Mouse (Mus musculus): ENCODE measurements around the gene Iqck.

GRCm38 (mm10) chr7:118813592-118813991 is 42.0 kb upstream of the Iqck start:
- TF ChIP-seq CTCF (IDR thresholded peaks at IDR 0.05; ENCODE audit: borderline replicate concordance, insufficient read depth, low read depth, low read length) (no peak), POLR2A (IDR thresholded peaks at IDR 0.05; ENCODE audit: borderline replicate concordance, insufficient read depth, low read length) (no peak)

Measured in cerebellum, adult 2 months (tissue).